Mouse (Mus musculus) E14TG2a.4 (cell line): ENCODE measurements around the gene Prss42.

Experiments used
- CTCF ChIP-seq: conservative IDR thresholded peaks from 2 replicates; pipeline ENCODE4 v1.5.1; 2014; ENCODE audit warnings: low read length
- NANOG ChIP-seq: IDR thresholded peaks from 2 replicates; pipeline ENCODE4 v1.6.1; 2014; ENCODE audit warnings: borderline replicate concordance, low read length, mixed read lengths
- POU5F1 ChIP-seq: IDR thresholded peaks from 2 replicates; pipeline ENCODE4 v1.6.1; 2014; ENCODE audit warnings: low read length, borderline replicate concordance

- no peak for TF ChIP-seq CTCF
- TF ChIP-seq NANOG = no peak
- TF ChIP-seq POU5F1 = no peak
These were observed 19.4 kb upstream of the Prss42 start for GRCm38 (mm10) chr9:110778559-110778958.
